Mouse (Mus musculus) heart, embryonic 12.5 days (tissue): ENCODE measurements around the gene Naa25. TPM values are rescaled to one million over a fixed set of nuclear protein-coding genes. Genes with fewer than 3 reads are reported as not detected.

Experiments
- ATAC-seq: fragments of 200-750 bp; cut with Nextera tagmentation; 2 replicates; pipeline ENCODE4 v1.8.0; 2017; ENCODE audit warnings: moderate TSS enrichment, moderate library complexity; ENCODE audit not compliant: insufficient number of reproducible peaks, low FRiP score
- H3K27ac ChIP-seq: fragments of 300-500 bp; sonication (generic); 2 replicates; pipeline ENCODE4 v1.5.1; 2016; ENCODE audit warnings: mild to moderate bottlenecking, moderate library complexity; ENCODE audit not compliant: poor library complexity, severe bottlenecking
- H3K27me3 ChIP-seq: fragments of 300-500 bp; sonication (generic); replicated peaks from 2 replicates; pipeline ENCODE4 v1.6.1; 2016; ENCODE audit warnings: mild to moderate bottlenecking, moderate library complexity
- H3K36me3 ChIP-seq: fragments of 300-500 bp; sonication (generic); 2 replicates; pipeline ENCODE4 v1.6.1; 2016; ENCODE audit warnings: mild to moderate bottlenecking, moderate library complexity
- H3K4me1 ChIP-seq: fragments of 300-500 bp; sonication (generic); replicated peaks from 2 replicates; pipeline ENCODE4 v1.6.1; 2016; ENCODE audit warnings: mild to moderate bottlenecking
- H3K4me2 ChIP-seq: fragments of 300-500 bp; sonication (generic); 2 replicates; pipeline ENCODE4 v1.6.1; 2016; ENCODE audit warnings: mild to moderate bottlenecking, moderate library complexity
- H3K4me3 ChIP-seq: fragments of 300-500 bp; sonication (generic); 2 replicates; pipeline ENCODE4 v1.5.1; 2016; ENCODE audit warnings: mild to moderate bottlenecking
- H3K9ac ChIP-seq: fragments of 300-500 bp; sonication (generic); 2 replicates; pipeline ENCODE4 v1.6.1; 2016; ENCODE audit warnings: mild to moderate bottlenecking, moderate library complexity
- H3K9me3 ChIP-seq: fragments of 300-500 bp; sonication (generic); replicated peaks from 2 replicates; pipeline ENCODE4 v1.6.1; 2016; ENCODE audit warnings: mild to moderate bottlenecking, moderate library complexity
- WGBS: fragments of 180-500 bp; shearing (Covaris S2); methylation state at CpG from one replicate; pipeline ENCODE4 v1.1.7; 2016; 5-methylcytosine and 5-hydroxymethylcytosine counted together
- polyA plus RNA-seq: library from polyadenylated mRNA; unstranded; fragments of >200 nt; fragmentation: Nextera tagmentation; extraction: Ambion mirVana; gene quantifications from 2 replicates; pipeline ENCODE4 v1.2.1, GENCODE M21; 2016

Gene Naa25
- polyA plus RNA-seq, 1 experiment from 2014 or later: 37.5 TPM

- Histone ChIP-seq H3K9me3 (no peaks in the 10 kb centered on the region), H3K27me3 (no peaks in the 10 kb centered on the region), H3K36me3 (no peaks in the 10 kb centered on the region), H3K9ac (no peak overlapping the region), H3K4me2 (no peak overlapping the region), H3K4me1 (no peaks in the 10 kb centered on the region), H3K4me3 (no peak overlapping the region), H3K27ac (0 out of 2 replicates have a peak overlapping the region, but pooled peaks have one; percentile 8)
- peak; percentile 75 for ATAC-seq
- WGBS: 57% methylated on average over 1 of the region's 1 CpGs
These were observed 78.3 kb downstream of the Naa25 start for GRCm38 (mm10) chr5:121476040-121476439.

- no peak overlapping the region for H3K4me3 ChIP-seq
- H3K27ac ChIP-seq: no peak overlapping the region
- ATAC-seq: 0 out of 2 replicates have a peak, but pooled peaks have one; percentile 51
- H3K4me1 ChIP-seq: no peaks in the 10 kb centered on the region
- H3K27me3 ChIP-seq: 0 out of 2 replicates have a peak, but pooled peaks cover 4% of the 10 kb centered on the region
- no peak overlapping the region for H3K4me2 ChIP-seq
- H3K9ac ChIP-seq: no peak overlapping the region
- WGBS: 43% methylated on average over 3 of the region's 3 CpGs
- H3K9me3 ChIP-seq: no peaks in the 10 kb centered on the region
- no peaks in the 10 kb centered on the region for H3K36me3 ChIP-seq
These were observed 79.9 kb downstream of the Naa25 start for GRCm38 (mm10) chr5:121477680-121478079.

- H3K27me3 ChIP-seq: 0 out of 2 replicates have a peak, but pooled peaks cover 4% of the 10 kb centered on the region
- no peak overlapping the region for H3K4me3 ChIP-seq
- no peaks in the 10 kb centered on the region for H3K9me3 ChIP-seq
- no peak for ATAC-seq
- H3K27ac ChIP-seq: no peak overlapping the region
- 76% methylated on average over 5 of the region's 5 CpGs for WGBS
- no peak overlapping the region for H3K4me2 ChIP-seq
- H3K9ac ChIP-seq: no peak overlapping the region
- no peaks in the 10 kb centered on the region for H3K36me3 ChIP-seq
- H3K4me1 ChIP-seq: no peaks in the 10 kb centered on the region
These were observed 87.1 kb downstream of the Naa25 start for GRCm38 (mm10) chr5:121484801-121485200.

- H3K4me1 ChIP-seq: no peaks in the 10 kb centered on the region
- H3K4me2 ChIP-seq: no peak overlapping the region
- no peak overlapping the region for H3K4me3 ChIP-seq
- peaks cover 6% of the 10 kb centered on the region; the same call in 1 of the 2 replicates for H3K27me3 ChIP-seq
- H3K9me3 ChIP-seq: no peaks in the 10 kb centered on the region; the same call in 1 of the 2 replicates
- no peak overlapping the region for H3K27ac ChIP-seq
- H3K9ac ChIP-seq: no peak overlapping the region
- no peaks in the 10 kb centered on the region for H3K36me3 ChIP-seq
- no peak for ATAC-seq
- 72% methylated on average over 8 of the region's 8 CpGs for whole genome bisulfite sequencing
These were observed 95.6 kb downstream of the Naa25 start for GRCm38 (mm10) chr5:121493305-121493704.

Other genes with a start within 250 kb of the Naa25 start
- 22.9 and 24.3 TPM in 2 replicates for gene Ptpn11, start 206.5 kb upstream of the Naa25 start, polyA plus RNA-seq
- gene Rpl6, start 193.5 kb upstream of the Naa25 start, polyA plus RNA-seq: 377 and 402 TPM in 2 replicates
- 5.1 and 6.8 TPM in 2 replicates for gene Hectd4, start 177.7 kb upstream of the Naa25 start, polyA plus RNA-seq
- gene Trafd1, start 12.3 kb upstream of the Naa25 start, polyA plus RNA-seq: 82.6 and 83.4 TPM in 2 replicates
- gene Tmem116, start 54.0 kb downstream of the Naa25 start, polyA plus RNA-seq: 4.5 and 4.7 TPM in 2 replicates
- gene Erp29, start 54.6 kb downstream of the Naa25 start, polyA plus RNA-seq: 152 TPM in 2 replicates
- gene Adam1b, start 105.5 kb downstream of the Naa25 start, polyA plus RNA-seq: 0.08 and 0.32 TPM in 2 replicates
- gene Adam1a, start 147.5 kb downstream of the Naa25 start, polyA plus RNA-seq: 0.59 and 1.5 TPM in 2 replicates
- gene Gm42878, start 147.5 kb downstream of the Naa25 start, polyA plus RNA-seq: not detected in 2 replicates
- 38.8 and 40.0 TPM in 2 replicates for gene Mapkapk5, start 148.0 kb downstream of the Naa25 start, polyA plus RNA-seq
- gene Aldh2, start 195.9 kb downstream of the Naa25 start, polyA plus RNA-seq: 64.0 and 72.0 TPM in 2 replicates
- gene Acad12, start 221.0 kb downstream of the Naa25 start, polyA plus RNA-seq: 5.8 and 6.1 TPM in 2 replicates